Mouse (Mus musculus): Measurements from ENCODE around the gene Slc13a4.

GRCm38 (mm10) chr6:35334278-35334677 is 26.3 kb upstream of the Slc13a4 start:
- TF ChIP-seq CTCF (IDR thresholded peaks at IDR 0.05; ENCODE audit: low read depth): peak; percentile 18; the same call in 1 of the 2 replicates
- TF ChIP-seq EP300 (IDR thresholded peaks at IDR 0.05; ENCODE audit: low read depth): no peak

All from heart, postnatal 0 days (tissue).